Mouse (Mus musculus): ENCODE results near the gene Masp1. TPM values are rescaled to one million over a fixed set of nuclear protein-coding genes. Genes with fewer than 3 reads are reported as not detected.

Gene Masp1
- polyA plus RNA-seq, 2 experiments, result 7.2 to 9.5 TPM

DNA sequence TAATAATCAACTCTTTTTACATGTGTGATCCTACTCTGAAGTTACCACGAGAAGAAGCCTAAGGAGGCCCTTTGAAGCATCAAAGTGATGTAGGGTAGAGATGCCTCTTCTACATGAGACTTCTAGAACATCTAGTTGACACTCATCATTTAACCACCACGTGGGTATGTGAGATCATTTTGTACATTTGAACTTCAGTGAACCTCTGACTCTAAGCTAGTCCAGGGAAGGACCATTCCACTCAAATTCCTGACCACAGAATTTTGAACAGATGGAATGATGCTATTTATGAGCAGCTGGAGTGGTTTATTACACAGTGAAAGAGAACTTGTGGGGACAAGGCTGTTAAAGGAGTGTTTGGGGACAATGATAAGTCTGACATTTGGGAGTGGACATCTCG lies 18.1 kb downstream of the Masp1 start:
- WGBS, result 68% methylated on average over 3 of the region's 3 CpGs

DNA sequence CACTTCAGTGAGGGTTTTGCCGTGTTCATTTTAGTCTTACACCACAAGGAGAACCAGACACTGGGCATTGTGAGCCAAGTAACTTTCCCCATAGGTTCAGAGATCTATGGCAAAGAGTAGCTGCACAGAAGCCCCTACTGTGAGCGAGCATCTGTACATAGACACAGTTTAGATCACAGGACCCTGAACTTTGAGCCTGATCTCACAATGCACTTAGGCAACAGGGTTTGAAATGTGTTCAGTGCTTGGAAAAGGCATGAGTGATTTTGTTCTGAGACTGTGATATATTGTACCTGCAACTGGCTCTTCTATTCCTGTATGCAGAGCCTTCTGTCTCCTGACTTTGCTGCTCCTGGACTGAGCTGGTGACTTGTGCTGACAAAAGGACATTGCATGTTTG lies 19.3 kb downstream of the Masp1 start:
- Histone ChIP-seq H3K27ac (replicated peaks; ENCODE audit: low read depth, low read length) (no peak overlapping the region), H3K4me2 (replicated peaks; ENCODE audit: low read depth, low read length, severe bottlenecking) (no peak overlapping the region), H3K9ac (ENCODE audit: low read depth, low read length, severe bottlenecking) (no peak overlapping the region), H3K9me3 (ENCODE audit: control insufficient read depth, low read length) (no peaks in the 10 kb centered on the region), H3K27me3 (ENCODE audit: control insufficient read depth, insufficient read depth, low read length) (no peaks in the 10 kb centered on the region), H3K4me3 (replicated peaks; ENCODE audit: low read length) (no peak overlapping the region), H3K4me1 (ENCODE audit: control insufficient read depth, insufficient read depth, low read length) (peaks cover 5% of the 10 kb centered on the region; the same call in 1 of the 2 replicates), H3K36me3 (ENCODE audit: control insufficient read depth, insufficient read depth, low read length) (no peaks in the 10 kb centered on the region)
- ATAC-seq (ENCODE audit: low FRiP score, low read depth), result no peak
- WGBS, result 91% methylated on average over 2 of the region's 2 CpGs
- no peak for TF ChIP-seq POLR2A (IDR thresholded peaks at IDR 0.05; ENCODE audit: borderline replicate concordance, extremely low read depth, insufficient read depth, insufficient read length)
- DNase-seq (ENCODE audit: low spot score), result no peak

More for the DNA sequence above, 18.1 kb downstream of the Masp1 start:
- no peak for ATAC-seq (ENCODE audit: low FRiP score, low read depth)
- no peaks in the 10 kb centered on the region for H3K36me3 ChIP-seq (ENCODE audit: control insufficient read depth, insufficient read depth, low read length)
- H3K4me3 ChIP-seq (replicated peaks; ENCODE audit: low read length), result no peak overlapping the region
- no peaks in the 10 kb centered on the region for H3K27me3 ChIP-seq (ENCODE audit: control insufficient read depth, insufficient read depth, low read length)
- no peak overlapping the region for H3K9ac ChIP-seq (ENCODE audit: low read depth, low read length, severe bottlenecking)
- peaks cover 5% of the 10 kb centered on the region; the same call in 1 of the 2 replicates for H3K4me1 ChIP-seq (ENCODE audit: control insufficient read depth, insufficient read depth, low read length)
- no peak for DNase-seq (ENCODE audit: low spot score)
- H3K4me2 ChIP-seq (replicated peaks; ENCODE audit: low read depth, low read length, severe bottlenecking), result no peak overlapping the region
- no peak for TF ChIP-seq POLR2A (IDR thresholded peaks at IDR 0.05; ENCODE audit: borderline replicate concordance, extremely low read depth, insufficient read depth, insufficient read length)
- no peaks in the 10 kb centered on the region for H3K9me3 ChIP-seq (ENCODE audit: control insufficient read depth, low read length)
- H3K27ac ChIP-seq (replicated peaks; ENCODE audit: low read depth, low read length), result no peak overlapping the region

DNA sequence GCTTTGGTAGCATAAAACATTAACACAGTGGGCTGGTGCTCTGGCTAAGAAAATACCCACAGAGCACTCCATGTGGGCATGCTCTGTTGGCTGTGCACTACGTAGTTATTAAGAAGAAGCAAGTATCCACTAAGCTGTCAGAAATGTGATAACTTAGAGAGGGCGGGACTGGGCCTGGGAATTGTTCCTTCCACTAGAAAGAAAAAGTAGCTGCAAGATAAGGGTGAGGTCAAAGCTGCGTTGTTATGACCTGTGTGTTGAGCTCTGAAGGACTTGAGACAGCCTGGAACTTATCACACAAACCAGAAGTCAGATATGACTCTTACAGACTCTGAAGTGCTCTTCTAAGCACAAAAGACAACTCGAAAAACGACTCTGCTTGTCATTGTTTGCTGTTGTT lies 20.1 kb downstream of the Masp1 start:
- Histone ChIP-seq H3K27ac (replicated peaks; ENCODE audit: low read depth, low read length) (no peak overlapping the region), H3K36me3 (ENCODE audit: control insufficient read depth, insufficient read depth, low read length) (no peaks in the 10 kb centered on the region), H3K9ac (ENCODE audit: low read depth, low read length, severe bottlenecking) (no peak overlapping the region), H3K9me3 (ENCODE audit: control insufficient read depth, low read length) (no peaks in the 10 kb centered on the region), H3K27me3 (ENCODE audit: control insufficient read depth, insufficient read depth, low read length) (no peaks in the 10 kb centered on the region), H3K4me2 (replicated peaks; ENCODE audit: low read depth, low read length, severe bottlenecking) (no peak overlapping the region), H3K4me3 (replicated peaks; ENCODE audit: low read length) (no peak overlapping the region), H3K4me1 (ENCODE audit: control insufficient read depth, insufficient read depth, low read length) (peaks cover 5% of the 10 kb centered on the region; the same call in 1 of the 2 replicates)
- no peak for TF ChIP-seq POLR2A (IDR thresholded peaks at IDR 0.05; ENCODE audit: borderline replicate concordance, extremely low read depth, insufficient read depth, insufficient read length)
- WGBS, result 86% methylated on average over 5 of the region's 5 CpGs
- DNase-seq (ENCODE audit: low spot score), result no peak
- no peak for ATAC-seq (ENCODE audit: low FRiP score, low read depth)

DNA sequence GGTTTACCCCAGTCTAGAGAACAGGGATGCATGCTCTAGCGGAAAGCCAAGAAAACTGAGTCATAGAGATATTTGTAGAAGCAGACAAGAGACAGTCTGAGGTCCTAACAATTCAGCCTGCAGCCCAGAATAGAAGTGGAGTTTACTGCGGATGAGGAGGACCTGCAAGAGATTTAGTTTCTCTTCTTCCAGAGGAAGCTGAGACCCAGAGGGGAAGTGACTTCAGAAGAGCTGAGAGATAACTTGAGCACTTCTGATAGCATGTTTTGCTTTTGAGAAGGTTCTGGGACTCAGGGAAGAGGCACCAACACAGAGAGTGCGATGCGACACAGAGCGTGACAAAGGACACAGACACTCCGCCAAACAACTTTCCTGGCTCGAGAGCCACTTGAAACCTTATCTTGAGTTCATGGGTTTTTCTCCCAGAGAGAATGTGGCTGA lies 21.9 kb downstream of the Masp1 start:
- Histone ChIP-seq H3K36me3 (ENCODE audit: control insufficient read depth, insufficient read depth, low read length) (no peaks in the 10 kb centered on the region), H3K4me3 (replicated peaks; ENCODE audit: low read length) (no peak overlapping the region), H3K9ac (ENCODE audit: low read depth, low read length, severe bottlenecking) (no peak overlapping the region), H3K4me1 (ENCODE audit: control insufficient read depth, insufficient read depth, low read length) (peaks cover 5% of the 10 kb centered on the region; the same call in 1 of the 2 replicates), H3K27ac (replicated peaks; ENCODE audit: low read depth, low read length) (no peak overlapping the region), H3K27me3 (ENCODE audit: control insufficient read depth, insufficient read depth, low read length) (no peaks in the 10 kb centered on the region), H3K4me2 (replicated peaks; ENCODE audit: low read depth, low read length, severe bottlenecking) (no peak overlapping the region), H3K9me3 (ENCODE audit: control insufficient read depth, low read length) (no peaks in the 10 kb centered on the region)
- ATAC-seq (ENCODE audit: low FRiP score, low read depth) (no peak), DNase-seq (ENCODE audit: low spot score) (no peak)
- WGBS, result 81% methylated on average over 7 of the region's 7 CpGs
- no peak for TF ChIP-seq POLR2A (IDR thresholded peaks at IDR 0.05; ENCODE audit: borderline replicate concordance, extremely low read depth, insufficient read depth, insufficient read length)

DNA sequence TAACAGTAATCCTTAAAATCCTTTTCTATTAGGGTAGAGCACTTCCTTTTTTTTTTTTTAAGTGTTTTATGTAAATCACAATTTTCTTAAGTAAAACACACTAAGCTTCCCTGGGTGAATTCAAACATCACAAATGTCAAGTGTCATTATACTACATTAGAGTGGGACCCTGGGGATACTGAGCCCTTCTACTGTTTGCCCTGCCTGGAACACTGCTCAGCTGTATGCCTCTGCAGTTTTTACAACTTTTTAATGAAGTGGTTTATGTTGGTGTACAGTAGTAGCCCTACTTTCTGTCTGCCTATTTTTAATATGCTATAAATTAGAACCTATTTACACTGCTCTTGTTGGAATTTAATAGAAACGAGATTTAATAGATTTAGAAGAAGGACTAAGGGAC lies 22.7 kb downstream of the Masp1 start:
- ATAC-seq (ENCODE audit: low FRiP score, low read depth), result no peak
- 23% methylated on average over 1 of the region's 1 CpGs for WGBS

DNA sequence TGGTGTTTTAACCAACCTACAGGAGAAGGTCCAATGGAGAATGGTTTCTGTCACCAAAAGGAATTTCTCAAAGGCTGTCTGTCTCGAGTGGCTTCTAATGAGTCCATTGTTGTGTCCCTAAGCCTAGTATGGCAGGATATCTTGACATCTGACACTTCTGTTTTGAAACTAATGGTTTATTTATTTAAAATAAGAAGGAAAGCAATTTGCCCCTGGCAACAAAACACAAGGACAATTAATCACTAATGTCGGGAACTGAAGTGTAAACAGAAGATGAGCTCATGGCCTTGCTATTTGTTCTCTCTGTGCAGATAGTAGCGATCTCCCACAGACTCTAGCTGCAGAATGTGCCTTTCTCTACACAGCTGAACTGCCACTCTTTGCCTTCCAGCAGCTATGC lies 23.2 kb downstream of the Masp1 start:
- Histone ChIP-seq H3K27me3 (ENCODE audit: control insufficient read depth, insufficient read depth, low read length) (no peaks in the 10 kb centered on the region), H3K4me3 (replicated peaks; ENCODE audit: low read length) (no peak overlapping the region), H3K9me3 (ENCODE audit: control insufficient read depth, low read length) (no peaks in the 10 kb centered on the region), H3K4me1 (ENCODE audit: control insufficient read depth, insufficient read depth, low read length) (peaks cover 5% of the 10 kb centered on the region; the same call in 1 of the 2 replicates), H3K27ac (replicated peaks; ENCODE audit: low read depth, low read length) (no peak overlapping the region), H3K9ac (ENCODE audit: low read depth, low read length, severe bottlenecking) (no peak overlapping the region), H3K4me2 (replicated peaks; ENCODE audit: low read depth, low read length, severe bottlenecking) (no peak overlapping the region), H3K36me3 (ENCODE audit: control insufficient read depth, insufficient read depth, low read length) (no peaks in the 10 kb centered on the region)
- 13% methylated on average over 3 of the region's 3 CpGs for WGBS
- DNase-seq (ENCODE audit: low spot score), result no peak
- no peak for TF ChIP-seq POLR2A (IDR thresholded peaks at IDR 0.05; ENCODE audit: borderline replicate concordance, extremely low read depth, insufficient read depth, insufficient read length)
- ATAC-seq (ENCODE audit: low FRiP score, low read depth), result no peak

More for the DNA sequence above, 22.7 kb downstream of the Masp1 start:
- Histone ChIP-seq H3K4me1 (ENCODE audit: control insufficient read depth, insufficient read depth, low read length) (peaks cover 5% of the 10 kb centered on the region; the same call in 1 of the 2 replicates), H3K36me3 (ENCODE audit: control insufficient read depth, insufficient read depth, low read length) (no peaks in the 10 kb centered on the region), H3K9me3 (ENCODE audit: control insufficient read depth, low read length) (no peaks in the 10 kb centered on the region), H3K9ac (ENCODE audit: low read depth, low read length, severe bottlenecking) (no peak overlapping the region), H3K27me3 (ENCODE audit: control insufficient read depth, insufficient read depth, low read length) (no peaks in the 10 kb centered on the region), H3K4me2 (replicated peaks; ENCODE audit: low read depth, low read length, severe bottlenecking) (no peak overlapping the region), H3K27ac (replicated peaks; ENCODE audit: low read depth, low read length) (no peak overlapping the region), H3K4me3 (replicated peaks; ENCODE audit: low read length) (no peak overlapping the region)
- TF ChIP-seq POLR2A (IDR thresholded peaks at IDR 0.05; ENCODE audit: borderline replicate concordance, extremely low read depth, insufficient read depth, insufficient read length), result no peak
- no peak for DNase-seq (ENCODE audit: low spot score)
